Mouse (Mus musculus): ENCODE data around the gene Ndufaf7.

Gene Ndufaf7

DNA sequence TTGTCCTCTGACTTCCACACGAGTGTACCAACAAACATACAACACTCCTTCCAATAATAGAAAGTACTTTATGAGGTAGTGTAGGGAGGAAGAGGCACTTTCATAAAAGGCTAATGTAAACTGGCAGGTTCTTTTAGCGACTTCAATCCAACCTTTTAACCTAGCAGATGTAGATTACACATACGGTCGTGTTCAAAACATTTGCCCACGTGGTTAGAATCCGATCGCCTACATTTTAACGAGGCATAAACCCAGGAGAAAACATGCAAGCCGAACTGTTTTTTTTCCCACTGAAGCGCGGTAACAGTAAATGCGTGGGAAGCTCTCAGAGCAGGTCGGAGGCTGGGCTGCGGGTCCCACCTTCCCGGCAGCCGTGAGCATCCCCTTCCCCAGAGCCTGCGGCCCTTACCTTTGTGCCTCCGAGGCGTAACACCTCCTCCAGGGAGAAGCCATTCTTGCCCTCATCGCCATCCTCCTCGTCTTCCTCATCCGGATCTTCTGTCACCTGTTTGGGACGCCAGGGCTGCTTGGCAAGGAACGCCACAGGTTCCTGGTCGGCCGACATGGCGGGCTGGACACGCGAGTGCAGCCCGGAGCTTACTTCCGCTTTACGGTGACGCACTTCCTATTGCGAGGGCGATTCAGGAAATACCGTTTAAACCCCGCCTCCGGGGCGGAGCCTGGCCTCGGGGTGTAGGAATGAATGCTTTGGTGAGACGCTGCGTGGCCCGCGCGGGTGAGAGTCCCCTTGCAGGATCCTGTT is at the start of gene Ndufaf7, which contains the start of gene Cebpz:
Gene Ndufaf7, plus strand, starts transcription at position 671 of the 763 bp plus-strand sequence.
Gene Cebpz, minus strand, starts transcription at position 601 of the 763 bp plus-strand sequence.
- peak; percentile 97 for DNase-seq

DNA sequence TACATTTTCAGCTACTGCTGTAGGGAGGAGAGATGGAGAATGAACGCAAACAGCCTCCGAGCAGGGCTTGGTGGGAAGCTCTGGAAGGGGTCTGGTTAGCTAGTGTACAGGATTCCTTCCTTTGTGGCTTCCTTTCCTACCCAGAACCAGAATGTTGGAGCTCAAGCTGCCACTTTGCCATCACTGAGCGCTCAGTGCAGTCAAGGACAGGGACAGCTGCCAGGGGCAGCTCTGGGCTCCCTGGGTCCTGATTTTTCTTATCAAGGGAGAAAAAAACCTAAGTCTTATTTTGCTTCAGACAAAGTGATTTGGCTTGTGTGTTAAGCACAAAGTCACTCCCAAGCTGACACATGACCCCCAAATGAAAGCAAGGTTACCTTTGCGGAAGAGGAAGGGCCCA is 48.4 kb upstream of the Ndufaf7 start:
- DNase-seq = no peak

DNA sequence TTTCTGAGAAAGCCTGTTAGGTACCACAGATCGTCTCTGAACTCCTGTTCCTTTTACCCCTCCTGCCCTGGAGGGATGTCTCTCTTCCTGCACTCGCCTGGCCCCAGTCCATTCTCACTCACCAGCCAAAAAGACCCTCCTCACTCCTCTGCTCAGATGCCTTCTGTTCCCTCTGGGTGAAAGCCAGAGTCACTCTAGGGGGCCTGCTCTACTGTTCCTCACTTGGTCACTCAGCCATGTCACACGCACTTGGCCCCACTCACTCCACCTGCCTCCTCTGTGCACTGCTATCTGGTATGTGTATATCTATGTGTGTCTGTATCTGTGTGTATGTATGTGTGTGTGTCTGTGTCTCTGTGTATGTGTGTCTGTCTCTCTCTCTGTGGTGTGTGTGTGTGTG is 47.8 kb upstream of the Ndufaf7 start:
- DNase-seq = no peak

DNA sequence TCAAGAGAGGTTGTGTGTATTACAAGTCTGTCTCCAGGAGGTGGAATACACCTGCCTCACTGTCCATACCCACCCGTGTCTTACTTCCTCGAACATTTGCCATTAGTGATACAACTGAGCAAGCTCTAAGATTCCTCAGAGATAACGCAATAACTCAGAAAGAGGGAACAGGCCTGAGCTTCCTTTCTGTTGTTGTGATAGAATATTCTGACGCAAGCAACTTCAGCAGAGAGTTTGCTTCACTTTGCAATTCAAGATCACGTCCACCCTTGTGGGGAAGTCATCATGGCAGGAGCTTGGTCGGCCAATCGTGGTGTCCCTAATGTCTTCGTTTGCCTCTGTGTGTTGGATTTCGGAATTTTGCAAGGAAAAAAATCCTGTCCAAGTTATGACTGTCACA is 45.9 kb upstream of the Ndufaf7 start:
- DNase-seq = no peak

DNA sequence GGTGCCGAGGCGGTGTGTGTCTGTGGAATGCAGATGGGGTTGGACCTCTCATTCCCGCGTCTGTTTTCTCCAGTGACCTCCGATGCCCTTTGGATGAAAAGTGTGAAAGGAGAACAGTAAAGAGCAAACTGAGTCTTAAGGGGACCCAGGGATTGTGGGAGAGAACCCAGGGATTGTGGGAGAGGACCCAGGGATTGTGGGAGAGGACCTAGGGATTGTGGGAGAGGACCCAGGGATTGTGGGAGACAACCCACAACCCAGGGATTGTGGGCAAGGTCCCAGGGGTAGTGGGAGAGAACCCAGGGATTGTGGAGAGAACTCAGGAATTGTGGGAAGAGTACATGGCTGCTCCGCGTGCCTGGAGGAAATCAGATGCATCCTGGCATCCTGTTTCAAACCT is 41.9 kb upstream of the Ndufaf7 start:
- DNase-seq = no peak

DNA sequence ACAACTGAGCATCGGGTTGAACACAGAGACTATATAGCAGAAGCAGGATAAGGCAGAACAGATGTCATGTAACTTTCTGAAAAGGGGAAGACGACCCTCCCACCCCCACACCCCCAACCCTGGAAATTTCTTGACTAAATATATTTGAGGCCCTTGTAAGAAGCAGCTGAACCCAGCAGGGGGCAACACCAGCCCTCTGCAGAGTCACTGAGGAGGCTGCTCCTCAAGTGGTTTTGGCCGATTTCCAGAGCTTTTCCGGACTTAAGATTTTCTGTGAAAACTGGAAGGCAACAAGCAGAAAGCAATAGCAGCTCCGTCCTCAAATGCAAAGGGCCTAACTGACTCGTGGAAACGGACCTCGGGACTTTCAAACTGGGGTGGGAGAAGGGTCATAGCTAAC is 41.5 kb upstream of the Ndufaf7 start:
- DNase-seq = peak; percentile 17

DNA sequence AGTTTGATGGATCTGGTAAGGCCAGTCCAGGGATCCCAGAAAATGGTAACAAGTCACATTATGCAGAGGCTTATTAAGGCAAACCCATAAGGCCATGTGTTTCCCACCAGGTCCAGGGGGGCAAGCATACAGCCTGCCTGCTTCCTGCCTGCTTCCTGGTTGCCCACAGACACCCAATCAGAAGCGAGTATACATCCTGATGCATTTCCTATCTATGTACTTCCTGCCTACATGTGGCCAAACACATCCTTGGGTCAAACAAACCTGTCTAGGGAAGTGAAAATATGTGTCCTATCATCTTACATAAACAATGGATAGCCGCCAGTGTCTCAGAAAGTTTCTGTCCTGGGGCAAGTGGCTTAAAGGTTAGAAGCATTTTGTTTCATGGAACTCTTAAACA is 33.8 kb upstream of the Ndufaf7 start:
- DNase-seq = no peak

DNA sequence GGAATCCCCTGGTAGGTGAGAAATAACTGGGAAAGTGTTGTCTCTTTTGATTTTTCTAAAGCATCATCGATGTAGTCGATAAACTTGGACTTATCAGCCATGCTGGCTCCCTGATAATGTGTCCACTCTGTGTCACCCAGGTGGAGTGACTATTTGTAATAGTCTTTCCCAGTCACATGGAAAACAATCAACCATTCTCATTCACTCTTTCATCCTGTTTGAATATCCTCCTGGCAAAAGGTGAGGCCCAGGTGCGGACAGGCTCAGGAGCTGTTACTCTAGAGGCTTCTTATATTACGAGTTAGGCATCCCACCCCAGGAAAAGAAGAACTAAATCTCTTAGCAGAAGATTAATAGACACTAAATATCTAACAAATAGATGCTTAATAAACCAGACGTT is 30.0 kb upstream of the Ndufaf7 start, which contains the start of gene Sult6b1:
Gene Sult6b1, minus strand, starts transcription at position 101 of the 400 bp plus-strand sequence.
- no peak for DNase-seq

DNA sequence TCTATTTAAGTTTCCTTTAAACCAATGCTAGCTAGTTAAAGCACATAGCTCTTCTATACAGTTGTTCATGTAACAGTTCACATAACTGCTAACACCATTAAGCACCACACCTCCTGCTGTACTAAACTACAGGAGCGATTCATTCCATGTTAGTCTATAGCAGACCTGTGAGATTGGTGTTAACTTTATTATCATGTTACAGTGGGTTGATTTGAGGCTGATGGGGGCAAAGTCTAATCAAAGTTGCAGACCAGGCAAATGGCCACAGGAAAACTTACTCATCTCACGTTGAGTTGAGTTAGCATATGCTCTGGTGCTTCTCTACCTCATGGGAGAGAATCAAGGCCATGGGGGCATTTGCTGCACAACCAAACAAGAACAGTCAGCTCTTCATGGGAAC is 27.6 kb upstream of the Ndufaf7 start:
- no peak for DNase-seq

DNA sequence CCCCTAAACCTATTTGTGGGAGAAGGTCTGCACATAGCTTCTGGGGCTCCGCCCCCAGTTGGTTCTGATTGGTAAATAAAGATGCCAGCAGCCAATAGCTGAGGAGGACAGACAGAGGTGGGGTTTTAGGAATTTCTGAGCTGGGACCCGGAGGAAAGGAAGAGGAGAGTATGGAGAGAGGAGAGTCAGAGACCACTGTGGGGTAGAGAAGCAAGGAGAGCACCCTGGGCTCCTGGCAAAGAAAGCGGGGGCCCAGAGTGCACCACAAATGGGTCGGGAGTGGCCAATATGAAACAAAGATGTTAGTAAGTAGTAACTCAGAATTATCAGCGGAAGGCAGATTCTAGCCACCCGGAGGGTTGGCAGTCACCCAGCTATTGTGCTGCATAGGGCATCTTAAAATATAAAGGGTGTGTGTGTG is 24.1 kb upstream of the Ndufaf7 start:
- DNase-seq = peak; percentile 30

DNA sequence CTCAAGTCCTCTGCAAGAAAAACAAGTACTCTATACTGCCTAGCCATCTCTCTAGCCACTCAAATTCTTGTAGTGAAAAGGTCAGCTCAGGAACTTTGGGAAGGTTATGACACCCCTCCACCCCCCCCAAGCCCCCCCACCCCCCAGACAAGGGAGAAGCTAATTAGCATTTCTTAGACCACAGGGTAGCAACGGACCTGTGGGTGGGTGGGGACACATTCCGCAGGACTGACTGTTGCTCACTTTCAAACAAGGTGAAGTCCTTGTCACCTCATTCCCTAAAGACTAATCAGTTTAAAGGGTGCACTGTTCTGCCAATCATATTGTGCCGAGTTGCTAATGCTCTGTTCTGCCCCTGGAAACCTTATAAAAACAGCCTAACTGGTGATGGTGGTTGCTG is 23.0 kb upstream of the Ndufaf7 start:
- DNase-seq = no peak

DNA sequence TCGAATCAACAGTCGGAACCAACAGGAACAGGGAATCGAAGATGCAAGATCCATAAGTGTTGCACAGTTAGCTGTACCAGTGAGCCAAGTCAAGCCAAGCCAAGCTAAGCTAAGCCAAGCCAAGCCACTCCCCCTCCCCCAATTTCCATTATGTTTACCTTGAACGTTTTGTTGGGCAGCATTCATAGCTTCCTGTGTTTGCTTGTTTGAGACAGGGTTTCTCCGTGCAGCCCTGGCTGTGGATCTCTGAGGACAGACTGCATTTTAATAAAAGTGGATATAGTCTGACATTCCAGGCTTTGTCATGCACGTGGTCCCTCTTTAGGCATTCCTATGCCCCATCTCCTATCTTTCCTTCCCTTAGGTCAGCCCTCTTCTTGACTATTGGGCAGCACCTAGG is 21.2 kb upstream of the Ndufaf7 start:
- DNase-seq = no peak

DNA sequence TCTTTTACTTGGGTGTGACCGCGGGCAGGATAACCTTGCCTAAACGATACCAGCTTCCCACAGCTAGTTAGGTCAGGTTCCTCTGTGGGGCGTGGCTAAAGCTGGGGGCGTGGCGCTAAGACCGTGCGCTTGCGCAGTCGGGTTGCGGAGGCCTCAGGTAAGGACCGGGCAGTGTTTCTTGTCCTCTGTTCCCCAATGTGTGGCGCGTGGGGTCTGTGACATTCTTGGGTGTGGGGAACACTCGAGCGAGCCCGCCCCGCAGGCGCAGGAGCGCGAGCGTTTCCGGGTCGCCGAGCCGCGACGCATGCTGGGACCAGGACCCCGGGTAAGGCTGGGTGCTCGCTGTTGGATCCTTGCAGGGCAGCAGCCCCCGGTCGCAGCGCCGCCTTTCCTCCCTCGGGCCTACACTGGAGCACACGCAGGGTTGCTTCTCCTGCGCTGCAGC is 20.5 kb upstream of the Ndufaf7 start, which contains the start of gene Cebpzos:
Gene Cebpzos, plus strand, starts transcription at position 132 of the 445 bp plus-strand sequence.
- DNase-seq = peak; percentile 94

DNA sequence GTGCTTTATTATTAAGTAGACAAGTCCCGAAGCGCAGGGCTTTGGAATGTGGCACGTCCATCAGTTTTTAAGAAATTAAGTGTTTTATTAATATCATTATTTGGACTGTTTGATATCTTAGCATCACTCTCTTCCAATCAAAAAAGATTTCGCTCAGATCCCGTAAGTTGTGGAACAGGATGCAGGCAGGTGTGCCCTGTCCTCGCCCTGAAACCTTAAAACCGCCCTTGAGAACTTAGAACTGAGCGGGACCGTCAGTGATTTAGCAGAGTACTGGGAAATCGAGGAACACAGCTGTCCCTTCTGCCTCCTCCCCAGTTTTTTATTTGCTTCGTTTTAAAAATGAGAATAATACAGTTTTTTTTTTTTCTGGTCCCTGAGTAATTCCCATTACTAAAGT is 20.0 kb upstream of the Ndufaf7 start:
- no peak for DNase-seq

DNA sequence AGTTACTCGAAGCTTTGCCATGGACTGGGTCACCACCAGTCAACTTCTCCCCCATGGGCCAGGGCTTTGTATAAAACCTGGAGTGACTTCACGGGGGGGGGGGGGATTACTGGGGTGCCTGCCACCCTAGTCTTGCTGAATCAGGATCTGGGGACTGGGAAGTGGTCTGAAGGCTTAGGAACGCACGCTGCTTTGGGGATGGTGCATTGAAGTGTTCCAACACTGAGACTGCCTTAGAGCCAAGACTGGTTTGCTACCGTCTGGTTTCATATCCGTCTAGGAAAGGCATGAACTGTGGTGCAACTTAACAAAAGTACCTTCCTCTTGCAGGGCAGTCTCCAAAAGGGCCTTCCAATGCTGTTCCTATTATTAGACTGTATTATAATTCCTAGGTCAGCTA is 19.2 kb upstream of the Ndufaf7 start:
- no peak for DNase-seq

DNA sequence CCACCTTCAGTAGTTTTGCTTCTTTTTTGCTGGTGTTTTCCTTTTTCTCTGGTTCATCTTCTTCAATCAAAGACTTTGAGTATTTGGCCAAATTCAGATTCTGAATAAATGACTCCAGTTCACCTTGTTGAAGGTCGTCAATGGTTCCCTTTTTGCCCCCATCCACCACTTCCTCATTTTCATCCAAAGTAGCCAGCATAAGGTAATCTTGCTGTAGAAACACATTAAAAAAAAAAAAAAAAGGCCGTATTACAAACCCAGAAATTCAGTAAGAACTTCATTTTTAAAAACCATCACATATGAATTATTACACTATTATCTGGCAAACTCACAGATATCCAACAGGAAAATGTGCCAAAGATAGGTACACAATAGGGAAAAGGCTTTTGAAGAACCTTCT is 1.1 kb upstream of the Ndufaf7 start:
- DNase-seq = no peak

DNA sequence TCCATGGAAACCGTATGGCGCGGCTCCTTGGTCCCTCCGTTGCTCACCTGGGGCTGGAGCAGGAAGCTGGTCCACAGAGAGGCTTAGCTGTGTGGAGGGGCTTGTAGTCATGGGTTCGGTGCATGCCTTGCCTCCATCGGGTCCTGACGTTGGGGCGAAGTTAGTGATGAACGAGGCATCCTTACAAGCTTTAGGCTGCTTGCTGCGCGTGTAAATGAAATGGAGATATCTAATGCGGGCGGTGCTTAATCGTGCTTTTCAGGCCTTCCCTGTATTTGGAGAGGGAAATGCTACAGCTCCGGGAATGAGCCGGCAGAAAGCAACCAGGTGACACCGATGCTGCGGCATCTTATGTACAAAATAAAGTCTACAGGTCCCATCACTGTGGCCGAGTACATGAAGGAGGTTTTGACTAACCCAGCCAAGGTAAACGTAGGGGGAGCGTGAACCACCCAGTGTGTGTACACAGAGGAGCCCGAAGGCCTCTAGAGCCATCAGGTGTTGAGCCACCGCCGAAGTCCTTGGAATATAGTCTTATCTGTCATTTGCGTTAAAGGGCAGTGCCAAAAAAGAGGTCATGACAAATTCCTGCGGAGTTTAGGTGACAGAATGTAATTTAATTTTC is 405 bp downstream of the Ndufaf7 start:
- no peak for DNase-seq

DNA sequence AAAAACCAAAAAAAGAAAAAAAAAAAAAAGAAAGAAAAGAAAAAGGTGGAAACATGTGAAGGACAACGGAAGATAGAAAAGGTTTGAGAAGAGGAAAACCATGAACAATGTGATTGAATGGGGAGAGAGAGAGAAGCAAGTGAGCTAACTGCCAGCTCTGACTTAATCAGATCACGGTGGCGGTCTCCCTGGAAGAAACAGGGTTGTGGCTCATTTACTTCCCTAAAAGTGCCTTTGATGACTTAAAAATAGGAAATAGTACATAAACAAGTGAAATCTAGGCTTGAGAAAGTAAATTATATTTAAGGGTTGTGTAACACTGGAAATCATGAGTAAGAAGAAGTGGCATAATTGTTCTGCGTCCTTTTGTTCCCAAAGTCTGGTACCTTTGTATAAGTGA is 2.0 kb downstream of the Ndufaf7 start:
- no peak for DNase-seq

DNA sequence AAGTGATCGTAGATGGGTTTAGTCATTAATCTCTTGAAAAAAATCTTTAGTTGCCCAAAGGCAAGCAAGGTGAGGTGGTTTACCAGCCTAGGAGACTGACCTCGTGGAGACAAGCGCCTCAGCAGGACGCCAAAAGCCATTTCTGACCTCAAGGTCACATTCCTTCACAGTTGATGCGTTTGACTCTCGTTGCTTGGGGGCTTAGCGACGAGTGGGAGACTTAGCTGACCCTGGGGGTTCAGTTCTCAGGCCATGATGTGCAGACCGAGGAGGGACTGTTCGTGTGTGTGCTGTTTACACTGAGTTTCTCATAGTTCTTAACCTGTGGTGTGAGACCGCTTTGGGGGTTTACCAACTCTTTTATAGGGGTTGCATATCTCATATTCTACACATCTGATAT is 5.6 kb downstream of the Ndufaf7 start:
- no peak for DNase-seq

DNA sequence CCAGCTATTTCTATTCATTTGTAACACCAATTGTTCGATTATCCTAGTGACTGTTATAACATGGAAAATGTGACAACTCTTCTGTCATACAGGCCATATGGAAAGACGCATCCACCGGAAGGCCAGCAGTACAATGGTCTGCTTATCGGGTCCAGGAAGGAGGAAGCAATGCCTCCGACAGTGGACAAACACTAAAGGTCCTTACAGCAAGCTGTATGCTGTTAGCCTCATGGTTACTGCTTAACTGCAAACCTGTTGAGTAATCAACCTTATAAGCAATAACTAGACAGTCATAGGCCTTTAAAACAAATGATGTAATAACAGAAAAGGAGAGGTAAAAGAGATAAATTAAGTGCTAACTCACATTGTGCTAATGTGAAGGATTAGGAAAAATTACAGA is 14.3 kb downstream of the Ndufaf7 start:
- DNase-seq = no peak

DNA sequence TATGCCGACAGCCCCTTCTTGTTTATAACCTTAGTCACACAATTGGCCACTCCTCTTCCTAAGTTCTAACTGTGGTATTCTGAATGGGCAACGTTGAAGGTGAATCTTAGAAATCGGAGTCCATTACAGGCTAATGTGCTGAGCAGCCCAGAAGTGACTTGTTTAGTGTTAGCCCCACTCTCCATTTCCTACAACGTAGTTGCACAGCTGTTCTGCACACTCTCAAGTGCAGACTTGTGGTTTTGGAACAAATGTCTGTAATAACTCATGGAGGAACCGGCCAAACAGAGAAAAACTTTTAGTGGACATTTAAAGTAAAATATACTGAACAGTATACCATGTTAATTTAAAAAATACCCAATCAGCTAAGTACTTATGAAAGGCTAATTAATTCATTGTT is 15.1 kb downstream of the Ndufaf7 start:
- no peak for DNase-seq

DNA sequence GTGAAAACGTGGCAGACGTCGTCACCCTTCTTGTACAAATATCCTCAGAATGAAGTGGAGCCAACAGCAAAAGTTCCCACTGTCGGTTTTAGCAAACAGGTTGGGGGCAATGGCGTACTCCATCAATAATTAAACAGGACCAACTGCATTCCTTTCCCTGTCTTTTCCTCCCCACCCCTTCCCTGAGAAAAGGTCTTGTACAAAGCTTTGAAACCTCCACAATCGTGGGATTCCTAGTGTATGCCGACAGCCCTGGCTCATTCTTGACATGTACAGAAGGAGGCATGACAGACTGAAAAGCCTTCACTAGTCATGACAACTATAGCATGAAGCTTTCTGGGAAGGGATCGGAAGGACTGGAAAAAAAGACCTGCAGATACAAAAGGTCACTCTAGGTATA is 16.3 kb downstream of the Ndufaf7 start:
- DNase-seq = no peak

DNA sequence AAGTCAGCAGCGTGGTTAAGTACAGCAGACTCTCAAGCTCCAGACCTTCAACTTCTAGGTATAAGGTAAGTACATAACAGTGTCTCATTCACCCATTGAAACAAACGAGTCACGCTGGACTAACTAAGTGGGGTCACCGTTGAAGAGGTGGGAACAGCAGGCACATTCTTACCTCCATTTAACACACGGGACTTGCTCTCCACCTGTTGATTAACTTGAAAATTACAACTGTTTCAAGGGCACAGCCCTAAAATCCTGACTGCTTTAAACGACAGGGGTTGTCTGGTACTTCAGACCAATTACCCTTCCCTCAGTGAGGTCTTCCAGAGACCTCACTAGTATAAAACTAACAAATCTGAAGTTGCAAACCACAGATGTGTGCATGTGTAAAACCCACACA is 22.5 kb downstream of the Ndufaf7 start:
- no peak for DNase-seq

DNA sequence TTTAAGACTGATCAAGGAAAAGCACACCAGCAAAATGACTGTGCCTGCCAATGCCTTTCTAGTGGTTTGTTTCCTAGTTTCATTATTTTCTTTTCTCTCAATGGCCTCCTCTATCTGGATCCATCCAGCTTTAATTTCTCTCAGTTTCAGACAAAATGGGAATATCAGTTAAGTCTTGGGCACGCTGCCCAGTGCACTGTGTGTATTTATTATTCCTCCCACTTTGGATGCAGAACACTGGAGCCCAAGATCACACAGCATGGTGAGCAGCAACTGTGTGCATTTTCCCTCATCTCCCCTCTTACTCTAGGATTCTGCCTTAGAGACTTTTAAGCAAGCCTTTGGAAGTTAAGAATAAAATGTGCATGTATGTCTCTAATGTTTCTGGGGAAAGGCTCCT is 27.5 kb downstream of the Ndufaf7 start:
- no peak for DNase-seq

Data from thymus, postnatal 25 days (tissue).